Mouse (Mus musculus) gastrocnemius, adult 18-20 months (tissue): ENCODE measurements around the gene Olfr617. TPM values are rescaled to one million over a fixed set of nuclear protein-coding genes. Genes with fewer than 3 reads are reported as not detected.
"Not testable (repeated sequence)": the region's sequence is repeated elsewhere in the genome, so short reads cannot be mapped to it uniquely, and the experiment has no call there.

Experiments used
- DNase-seq: peaks from one replicate; pipeline ENCODE4 v3.0.0; 2021; ENCODE audit warnings: low spot score
- long read RNA-seq, 2 experiments: library from polyadenylated mRNA; stranded (forward); transcript quantifications; one replicate each; pipeline ENCODE4 v2.0.0; 2021
- microRNA-seq: library from miRNA; unstranded; fragments of <30 nt; microRNA quantifications from one replicate; pipeline ENCODE4 v1.2.0, GENCODE M21; 2021
- total RNA-seq, 2 experiments: library from RNA; stranded (reverse); gene quantifications; 2 replicates each; pipeline ENCODE4 v1.2.3; 2021

Gene Olfr617
- total RNA-seq: not detected
- long read RNA-seq, experiment 1: 0 reads
- long read RNA-seq, experiment 2: 0 reads

GRCm38 (mm10) chr7:103572761-103573160 is at the start of gene Olfr617:
Olfr617 (plus strand) TSS chr7:103573061.
- DNase-seq: no peak

GRCm38 (mm10) chr7:103542617-103543016 is 30.2 kb upstream of the Olfr617 start, which contains the start of gene Olfr612:
Olfr612 (minus strand) TSS chr7:103542717.
- DNase-seq: not testable (repeated sequence)

GRCm38 (mm10) chr7:103547774-103548173 is 25.1 kb upstream of the Olfr617 start, which contains the start of gene Olfr613:
Olfr613 (plus strand) TSS chr7:103548074.
- DNase-seq: no peak

GRCm38 (mm10) chr7:103555779-103556178 is 17.1 kb upstream of the Olfr617 start, which contains the start of gene Olfr615:
Olfr615 (plus strand) TSS chr7:103556079.
- DNase-seq: no peak

- DNase-seq: no peak
These were observed 3.8 kb upstream of the Olfr617 start, which contains the start of gene Olfr616 for GRCm38 (mm10) chr7:103569043-103569442. Olfr616 (minus strand) TSS chr7:103569143.

- DNase-seq: no peak
These were observed 16.9 kb downstream of the Olfr617 start, which contains the start of gene Olfr618 for GRCm38 (mm10) chr7:103589803-103590202. Olfr618 (plus strand) TSS chr7:103590103.

GRCm38 (mm10) chr7:103600275-103600674 is 27.4 kb downstream of the Olfr617 start, which contains the start of gene Olfr619:
Olfr619 (plus strand) TSS chr7:103600575.
- no peak for DNase-seq

GRCm38 (mm10) chr7:103607425-103607824 is 34.6 kb downstream of the Olfr617 start:
- DNase-seq: no peak

GRCm38 (mm10) chr7:103612434-103612833 is 39.6 kb downstream of the Olfr617 start, which contains the start of gene Olfr620:
Olfr620 (minus strand) TSS chr7:103612534.
- DNase-seq: no peak

Small RNAs within 50 kb of the gene (microRNA-seq; reads per million reads assigned to microRNA genes)
- gene Gm26506: not detected

Other genes starting within 250 kb of the Olfr617 start
- not detected for gene Olfr598, start 249.5 kb upstream of the Olfr617 start, total RNA-seq
- not detected for gene Olfr599, start 237.1 kb upstream of the Olfr617 start, total RNA-seq
- gene Olfr600, start 223.4 kb upstream of the Olfr617 start, total RNA-seq: not detected
- not detected for gene Olfr601, start 210.4 kb upstream of the Olfr617 start, total RNA-seq
- not detected for gene Olfr603, start 186.9 kb upstream of the Olfr617 start, total RNA-seq
- not detected for gene Usp17lc, start 158.0 kb upstream of the Olfr617 start, total RNA-seq
- gene Olfr605, start 127.6 kb upstream of the Olfr617 start, total RNA-seq: not detected
- gene Olfr606, start 124.0 kb upstream of the Olfr617 start, total RNA-seq: not detected
- not detected for gene Olfr607, start 108.9 kb upstream of the Olfr617 start, total RNA-seq
- gene Olfr608, start 103.2 kb upstream of the Olfr617 start, total RNA-seq: not detected
- gene Olfr609, start 75.0 kb upstream of the Olfr617 start, total RNA-seq: not detected
- gene Olfr610, start 60.9 kb upstream of the Olfr617 start, total RNA-seq: not detected
- gene Olfr611, start 52.2 kb upstream of the Olfr617 start, total RNA-seq: not detected
- not detected for gene Olfr612, start 30.3 kb upstream of the Olfr617 start, total RNA-seq
- not detected for gene Olfr613, start 25.0 kb upstream of the Olfr617 start, total RNA-seq
- gene Olfr615, start 17.0 kb upstream of the Olfr617 start, total RNA-seq: not detected
- gene Olfr616, start 3.9 kb upstream of the Olfr617 start, total RNA-seq: not detected
- gene Olfr618, start 17.0 kb downstream of the Olfr617 start, total RNA-seq: not detected
- gene Olfr619, start 27.5 kb downstream of the Olfr617 start, total RNA-seq: not detected
- not detected for gene Olfr620, start 39.5 kb downstream of the Olfr617 start, total RNA-seq
- gene Olfr622, start 69.6 kb downstream of the Olfr617 start, total RNA-seq: not detected
- gene Olfr623, start 90.6 kb downstream of the Olfr617 start, total RNA-seq: not detected
- not detected for gene Olfr624, start 98.1 kb downstream of the Olfr617 start, total RNA-seq
- gene Olfr625-ps1, start 109.7 kb downstream of the Olfr617 start, total RNA-seq: not detected
- gene Olfr243, start 141.6 kb downstream of the Olfr617 start, total RNA-seq: not detected
- not detected for gene Olfr628, start 157.3 kb downstream of the Olfr617 start, total RNA-seq
- not detected for gene Olfr629, start 171.9 kb downstream of the Olfr617 start, total RNA-seq
- gene Olfr630, start 184.3 kb downstream of the Olfr617 start, total RNA-seq: not detected
- not detected for gene Olfr69, start 198.5 kb downstream of the Olfr617 start, total RNA-seq
- gene Olfr68, start 206.6 kb downstream of the Olfr617 start, total RNA-seq: not detected
- not detected for gene Olfr67, start 218.8 kb downstream of the Olfr617 start, total RNA-seq
- gene Hbb-bt, start 240.9 kb downstream of the Olfr617 start, total RNA-seq: 10 to 100 TPM; 28.0 to 32.7 TPM